Mouse (Mus musculus) neutrophil, adult 5-6 weeks (primary cell): ENCODE measurements around the gene Gm43738. TPM values are rescaled to one million over a fixed set of nuclear protein-coding genes. Genes with fewer than 3 reads are reported as not detected.

Source experiments
- ATAC-seq: fragments of 151-379, 151-347 bp; 2 replicates; pipeline ENCODE4 v1.8.0; 2017; ENCODE audit warnings: mild to moderate bottlenecking, moderate TSS enrichment; ENCODE audit not compliant: insufficient number of reproducible peaks, poor library complexity, low FRiP score, severe bottlenecking; ENCODE audit errors: extremely low read depth
- total RNA-seq: library from RNA; stranded (forward); fragments of 200-1000 nt; gene quantifications from 2 replicates; pipeline ENCODE4 v1.2.3, GENCODE M21; 2017

Gene Gm43738
- total RNA-seq: not detected in 2 replicates

DNA sequence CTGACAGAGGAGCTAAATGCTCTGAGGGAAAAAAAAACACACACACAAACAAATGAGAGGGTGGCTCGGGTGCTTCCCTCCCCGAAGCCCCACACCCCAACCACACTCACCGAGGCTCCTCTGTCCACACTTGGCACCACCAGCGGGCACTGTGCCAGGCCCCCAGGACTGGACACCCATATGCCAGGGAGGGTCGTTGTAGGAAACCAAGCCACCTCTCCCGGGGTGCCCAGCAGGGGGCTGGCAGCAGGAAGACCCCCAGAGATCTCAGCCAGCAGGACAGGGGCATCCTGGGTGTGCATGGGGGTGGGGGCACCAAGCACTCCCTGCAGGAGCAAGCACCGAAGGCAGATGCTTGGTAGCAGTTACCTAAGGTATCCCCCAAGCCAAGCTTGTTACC, at the start of gene Gm43738:
Gene Gm43738, minus strand, starts transcription at position 289 of the 400 bp plus-strand sequence.
- no peak for ATAC-seq

DNA sequence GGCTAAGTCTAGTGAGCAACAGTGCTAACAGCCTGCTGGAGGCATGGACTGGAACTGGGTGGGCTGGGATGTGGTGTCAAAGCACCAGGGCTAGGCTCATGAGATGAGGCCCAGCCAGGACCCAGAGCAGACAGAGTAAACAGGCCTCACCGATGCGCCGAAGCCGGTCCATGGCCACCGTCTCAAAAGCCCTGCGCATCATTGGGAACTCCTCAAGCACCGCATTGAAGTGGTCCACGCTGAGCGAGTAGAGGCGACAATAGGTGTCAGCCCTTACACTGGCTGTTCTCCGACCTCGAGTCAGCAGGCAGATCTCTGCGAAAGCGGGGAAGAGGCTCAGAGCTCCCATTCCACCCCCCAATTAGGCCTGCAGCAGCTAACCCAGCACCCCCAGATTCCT, 47.7 kb upstream of the Gm43738 start:
- no peak for ATAC-seq

- no peak for ATAC-seq
Observed at GRCm38 (mm10) chr3:89147979-89148311, 47.0 kb upstream of the Gm43738 start.

DNA sequence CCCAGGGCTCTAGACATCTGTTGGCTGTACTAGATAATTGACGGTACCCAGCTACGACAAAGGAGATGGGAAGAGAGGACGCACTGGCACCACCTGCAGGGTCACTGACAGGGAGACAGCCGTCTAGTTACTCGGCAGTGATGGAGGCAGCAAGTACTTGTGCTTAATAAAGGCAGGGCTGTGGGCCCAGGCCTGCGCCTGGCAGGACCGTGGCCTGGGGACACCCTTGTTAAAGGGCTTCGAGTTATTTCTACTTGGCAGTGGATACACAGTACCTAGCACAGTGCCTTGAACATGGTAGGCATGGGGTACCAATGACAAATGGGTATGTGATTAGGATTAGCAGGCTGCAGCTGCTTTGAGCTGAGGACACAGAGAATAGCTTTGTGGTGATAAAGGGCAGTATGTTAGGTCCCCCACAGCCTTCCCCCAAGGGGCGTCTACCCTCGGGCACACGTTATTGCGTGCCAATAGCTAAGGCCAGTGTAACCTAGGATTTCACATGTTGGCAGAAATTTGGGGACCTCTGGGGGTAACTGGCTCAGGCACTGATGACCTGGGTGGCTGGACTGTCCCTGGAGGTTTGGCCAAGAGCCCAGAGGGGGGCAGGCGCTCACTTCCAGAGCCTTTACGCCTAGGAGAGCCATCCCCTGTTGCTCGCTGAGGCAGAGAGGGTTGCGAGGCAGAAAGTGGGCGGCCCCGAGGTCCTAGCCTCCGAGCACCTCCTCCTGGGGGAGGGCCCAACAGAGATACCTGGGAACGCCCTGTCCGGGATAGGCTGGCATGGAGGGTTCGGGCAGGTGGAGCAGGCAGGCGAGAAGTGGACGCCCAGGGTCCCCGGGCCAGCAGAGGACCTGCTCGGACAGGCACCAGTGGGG, 46.4 kb upstream of the Gm43738 start:
- ATAC-seq: no peak

DNA sequence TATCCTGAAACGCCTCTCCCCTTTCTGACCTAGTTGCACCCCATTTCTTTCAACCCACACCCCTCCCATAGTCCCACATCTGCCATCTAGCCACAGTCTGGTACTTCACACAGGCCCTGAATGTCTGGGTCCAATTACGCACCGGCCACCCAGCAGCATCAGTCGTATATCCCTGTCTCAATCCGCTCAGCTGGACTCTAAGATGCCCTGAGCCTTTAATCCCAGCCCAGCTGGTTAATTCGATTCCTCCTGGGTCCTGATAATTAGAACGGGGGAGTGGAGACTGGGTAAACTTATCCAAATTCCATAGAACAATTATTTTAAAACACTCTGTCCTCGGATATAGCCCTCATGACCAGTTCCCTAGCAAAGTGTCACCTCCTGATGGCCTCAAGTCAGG, 44.7 kb upstream of the Gm43738 start:
- ATAC-seq: no peak

GRCm38 (mm10) chr3:89144821-89145220, 43.9 kb upstream of the Gm43738 start:
- no peak for ATAC-seq

GRCm38 (mm10) chr3:89136365-89136764, 35.5 kb upstream of the Gm43738 start:
- no peak for ATAC-seq

- ATAC-seq: no peak
Observed at GRCm38 (mm10) chr3:89135958-89136357, 35.1 kb upstream of the Gm43738 start, which contains the start of gene Pklr. Pklr (plus strand) TSS chr3:89136142.

DNA sequence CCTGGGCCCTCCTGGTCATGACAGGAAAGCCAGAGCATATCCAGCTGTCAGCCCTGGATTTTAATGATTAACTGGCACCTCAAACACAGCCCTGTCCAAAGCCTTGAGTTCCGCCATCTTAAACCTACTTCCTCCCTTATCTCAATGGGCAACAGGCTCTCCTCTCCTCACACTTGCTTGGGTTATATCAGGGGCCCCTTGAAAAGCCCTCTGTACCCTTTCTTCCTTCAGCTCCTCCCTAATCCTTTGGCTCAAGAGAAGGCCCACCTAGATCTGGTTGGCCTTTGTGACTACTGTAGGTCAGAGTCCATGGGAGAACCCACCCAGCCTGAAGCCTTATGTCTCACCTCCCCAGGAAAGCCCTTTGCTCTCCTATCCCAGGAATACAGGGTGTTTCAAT, 32.9 kb upstream of the Gm43738 start:
- ATAC-seq: no peak

DNA sequence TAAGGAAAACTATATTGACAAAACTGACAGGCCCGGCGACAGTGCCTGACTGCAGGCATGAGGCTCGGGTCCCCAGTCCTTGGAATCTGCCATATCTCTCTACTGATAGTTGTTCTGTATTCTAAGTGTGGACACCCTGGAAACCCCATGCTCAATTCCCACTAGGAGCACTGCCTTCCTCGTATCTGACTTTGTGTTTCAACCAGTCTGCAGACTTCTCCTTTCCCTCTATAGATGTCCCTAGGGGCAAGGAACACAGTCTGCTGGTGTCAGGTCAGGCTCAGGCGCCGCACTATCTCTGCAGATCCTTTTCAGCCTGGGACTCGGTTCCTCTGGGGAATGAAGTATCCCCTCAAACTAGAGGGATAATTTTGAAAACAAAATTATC, 32.2 kb upstream of the Gm43738 start:
- no peak for ATAC-seq

DNA sequence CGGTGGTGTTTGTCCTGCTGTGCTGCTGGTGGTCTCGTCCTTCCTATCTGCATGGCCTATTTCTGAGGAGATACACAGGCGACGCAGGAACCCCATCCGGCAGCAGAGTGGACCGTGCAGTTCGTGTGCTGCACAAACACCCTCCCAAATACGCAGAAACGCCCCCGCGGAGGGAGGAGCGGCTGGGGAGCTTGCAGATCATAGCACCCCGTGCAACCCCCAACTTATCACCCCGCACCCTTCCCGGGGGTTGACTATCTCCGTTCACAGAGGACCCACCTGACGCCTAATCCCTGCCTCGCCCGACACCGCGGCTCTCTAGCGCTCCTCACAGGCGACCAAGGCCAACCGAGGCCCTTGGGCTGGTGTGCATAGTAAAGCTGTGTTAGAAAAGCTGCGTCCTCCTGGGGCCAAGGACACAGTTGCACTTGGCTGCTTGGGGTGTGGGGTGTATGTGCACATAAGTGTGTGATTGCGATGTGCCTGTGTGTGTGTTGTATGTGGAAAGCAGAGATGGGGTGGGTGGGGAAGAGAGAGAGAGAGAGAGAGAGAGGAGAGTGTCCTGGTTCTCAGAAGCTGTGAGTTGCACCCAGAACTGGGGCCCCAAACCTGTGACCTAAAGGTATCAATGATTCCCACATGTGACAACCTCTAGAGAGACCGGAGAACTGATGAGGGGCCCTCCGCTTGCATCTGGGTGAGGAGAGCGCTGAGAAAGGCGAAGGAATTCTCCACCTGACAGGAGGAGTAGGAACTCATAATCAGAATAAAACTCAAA, 31.6 kb upstream of the Gm43738 start:
- no peak for ATAC-seq

DNA sequence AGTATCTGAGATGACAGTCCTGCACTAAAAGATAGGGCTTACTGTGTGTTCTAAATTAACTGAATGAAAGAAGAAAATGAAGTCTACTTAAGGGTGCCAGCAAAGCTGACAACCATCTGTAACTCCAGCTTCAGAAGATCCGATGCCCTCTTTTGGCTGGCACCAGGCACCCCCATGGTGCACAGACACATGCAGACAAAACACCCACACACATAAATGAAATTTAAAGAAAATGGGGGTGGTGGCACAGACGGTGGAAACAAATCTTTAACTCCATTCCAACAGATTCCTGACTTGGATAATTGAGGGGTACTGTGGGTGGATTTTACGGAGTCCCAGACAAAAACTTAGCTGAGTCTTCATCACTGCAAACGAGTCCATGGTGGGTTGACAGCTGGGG, 30.9 kb upstream of the Gm43738 start:
- ATAC-seq: no peak

- ATAC-seq: no peak
Observed at GRCm38 (mm10) chr3:89129908-89130307, 29.0 kb upstream of the Gm43738 start.

GRCm38 (mm10) chr3:89125981-89126380, 25.1 kb upstream of the Gm43738 start:
- no peak for ATAC-seq

GRCm38 (mm10) chr3:89124241-89124640, 23.3 kb upstream of the Gm43738 start:
- ATAC-seq: no peak

DNA sequence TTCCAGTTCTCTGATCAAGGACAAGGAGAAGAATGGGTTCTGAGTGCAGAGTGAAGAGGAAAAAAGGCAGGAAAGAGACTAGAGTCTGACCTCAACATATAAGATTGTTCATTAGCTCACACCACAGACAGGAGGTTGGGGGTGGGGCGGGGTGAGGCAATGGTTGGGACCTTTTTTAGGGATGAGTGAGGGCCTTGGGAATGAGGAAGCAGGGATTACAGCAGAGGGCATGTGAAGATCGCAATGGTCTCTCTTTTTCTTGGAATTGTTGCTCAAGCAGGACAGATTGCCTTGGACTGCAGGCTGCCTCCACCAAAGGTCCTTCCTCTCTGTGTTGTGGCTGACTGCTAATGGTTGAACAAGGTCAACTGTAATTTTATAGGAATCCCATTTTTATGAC, 22.4 kb upstream of the Gm43738 start:
- no peak for ATAC-seq

- ATAC-seq: no peak
Observed at GRCm38 (mm10) chr3:89115522-89115921, 14.6 kb upstream of the Gm43738 start.

- ATAC-seq: no peak
Observed at GRCm38 (mm10) chr3:89113058-89113457, 12.2 kb upstream of the Gm43738 start.

- no peak for ATAC-seq
Observed at GRCm38 (mm10) chr3:89108146-89108545, 7.2 kb upstream of the Gm43738 start.

DNA sequence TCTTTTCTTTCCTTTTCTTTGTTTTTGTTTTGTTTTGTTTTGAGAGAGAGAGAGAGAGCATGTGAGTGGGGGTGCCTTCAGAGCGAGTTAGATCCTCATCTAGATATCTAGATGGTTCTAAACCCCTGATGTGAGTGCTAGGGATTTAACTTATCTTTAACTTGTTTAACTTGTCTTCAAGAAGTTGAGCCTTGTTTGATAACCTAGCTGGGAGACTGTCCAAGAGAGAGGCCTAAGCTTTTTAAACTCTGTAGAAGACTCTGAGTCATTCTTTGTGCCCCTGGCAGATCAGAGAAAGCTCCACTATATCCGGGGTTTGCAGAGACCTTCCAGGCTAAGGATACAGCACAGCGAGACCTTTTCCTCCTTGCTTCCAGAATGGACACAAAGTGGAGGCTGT, 6.6 kb upstream of the Gm43738 start:
- no peak for ATAC-seq
